Mouse (Mus musculus) thymus, postnatal 10 days (tissue): Measurements from ENCODE around the gene Thumpd1.

ENCODE experiments used
- DNase-seq, 2 experiments: peaks; one replicate each; pipeline ENCODE4 v3.0.0; 2021; ENCODE audit warnings: low spot score in 2 of 2

Gene Thumpd1

GRCm38 (mm10) chr7:119670925-119671324 is 49.7 kb downstream of the Thumpd1 start:
- no peak for DNase-seq

- DNase-seq: no peak
These were observed 50.2 kb downstream of the Thumpd1 start for GRCm38 (mm10) chr7:119670395-119670794.

GRCm38 (mm10) chr7:119667893-119668292 is 52.7 kb downstream of the Thumpd1 start:
- DNase-seq: no peak
